Mouse (Mus musculus) urinary bladder, postnatal 10 days (tissue): ENCODE data around the gene Trmt2a.

ENCODE experiments used
- DNase-seq: peaks from one replicate; pipeline ENCODE4 v3.0.0; 2022; ENCODE audit warnings: low spot score

The Trmt2a gene

DNA sequence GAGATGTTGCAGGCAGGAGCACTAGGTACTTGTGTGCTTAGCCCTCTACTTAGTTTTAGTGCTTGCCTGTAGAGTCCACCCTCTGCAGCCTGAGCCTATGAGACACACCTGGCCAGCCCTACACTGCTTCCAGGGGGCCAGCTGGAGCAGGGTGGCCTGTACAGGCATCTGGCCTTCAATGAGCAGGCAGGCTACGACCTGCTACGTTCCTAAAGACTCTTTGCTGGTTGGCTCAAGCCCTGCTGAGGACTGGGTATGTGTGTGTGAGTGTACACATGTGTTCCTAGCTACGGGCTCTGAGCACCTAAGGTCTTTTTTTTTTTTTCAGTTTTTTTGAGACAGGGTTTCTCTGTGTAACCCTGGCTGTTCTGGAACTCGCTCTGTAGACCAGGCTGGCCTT is 17.0 kb upstream of the Trmt2a start:
- DNase-seq: no peak

DNA sequence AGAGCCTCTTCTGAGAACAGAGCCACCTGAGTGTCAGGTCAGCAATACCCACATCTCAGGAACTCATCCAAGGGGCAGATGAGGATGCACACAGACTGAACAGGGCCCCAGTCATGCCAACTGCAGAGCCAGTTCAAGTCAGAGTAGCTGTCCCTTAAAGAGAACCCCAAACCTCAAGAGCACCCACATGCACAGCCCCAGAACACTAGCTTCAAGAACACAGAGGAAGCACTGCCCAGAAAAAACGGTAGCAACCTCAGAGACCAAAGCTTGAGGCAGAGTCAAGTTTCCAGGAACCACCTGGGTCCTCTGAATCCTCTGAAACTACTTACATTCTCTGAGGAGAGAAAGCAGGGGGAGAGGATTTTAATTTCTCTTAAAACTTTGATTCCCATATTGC is 15.0 kb upstream of the Trmt2a start:
- no peak for DNase-seq

DNA sequence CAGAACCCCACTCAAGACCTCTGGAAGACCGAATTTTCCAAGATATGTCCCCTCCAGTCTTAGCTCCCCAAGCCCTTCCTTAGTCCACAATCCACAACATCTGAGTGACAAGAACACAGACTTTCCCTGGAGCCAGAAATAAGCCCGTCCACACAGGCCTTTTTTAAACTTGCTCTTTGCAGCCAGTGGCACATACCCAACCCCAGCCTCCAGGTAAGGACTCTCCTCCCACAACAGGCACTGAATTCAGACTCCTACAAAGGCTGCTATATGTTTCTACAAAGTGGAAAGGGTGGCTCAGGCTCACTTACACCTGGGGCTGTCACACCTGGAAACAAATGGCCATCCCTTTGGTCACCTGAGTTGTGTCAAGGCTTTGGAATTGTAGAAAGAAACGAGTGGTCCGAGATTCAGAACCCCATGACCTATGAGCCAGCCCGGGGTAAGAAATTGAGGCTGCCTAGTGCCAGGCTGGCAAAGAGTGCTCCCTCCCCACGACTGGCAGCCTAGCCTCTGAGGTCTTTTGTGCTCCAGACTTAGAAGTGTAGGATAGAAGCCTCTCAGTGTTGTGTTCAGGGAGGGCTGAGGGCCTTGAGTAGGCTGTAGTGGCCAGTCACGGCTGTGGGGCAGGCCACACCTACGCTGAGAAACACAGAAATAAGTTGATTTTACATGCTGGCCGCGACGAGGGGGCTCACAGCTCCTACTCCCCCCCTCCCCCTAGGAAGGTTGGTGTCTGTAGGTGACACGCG is 14.4 kb upstream of the Trmt2a start:
- DNase-seq: no peak

DNA sequence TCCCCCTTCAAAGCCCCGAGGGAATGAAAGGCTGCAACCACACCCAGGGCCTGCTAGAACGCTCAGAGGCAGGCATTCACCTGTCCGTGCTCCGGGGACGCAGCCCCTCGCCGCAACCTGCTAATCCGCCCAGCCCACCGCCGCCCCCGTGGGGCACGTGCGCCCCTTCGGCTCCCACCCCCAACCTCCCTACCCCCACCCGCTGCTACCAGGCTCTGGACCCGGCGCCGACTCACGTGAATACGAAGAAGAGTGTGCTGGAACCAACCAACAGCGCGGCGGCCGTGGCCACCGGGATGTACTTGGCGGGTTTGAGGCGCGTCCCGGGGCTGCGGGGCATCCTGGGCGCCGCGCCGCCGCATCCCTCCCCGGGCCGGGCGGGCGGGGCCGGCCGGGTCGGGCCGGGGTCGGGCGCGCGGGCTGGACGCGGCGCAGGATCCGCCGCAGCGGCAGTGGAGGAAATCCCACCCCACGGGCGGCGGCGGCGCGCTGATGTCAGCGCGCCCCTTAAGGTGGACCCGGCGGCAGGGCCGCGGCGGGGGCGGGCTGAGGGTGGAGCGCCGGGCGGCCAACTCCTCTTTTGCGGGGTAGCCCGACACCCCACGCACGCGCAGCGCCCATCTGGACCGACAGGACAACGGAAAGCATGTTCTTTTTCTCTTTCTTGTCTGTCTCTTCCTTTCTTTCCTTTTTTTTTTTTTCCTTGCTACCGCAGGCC is 13.6 kb upstream of the Trmt2a start, which contains the start of gene Zdhhc8:
TSS of gene Zdhhc8 (minus strand) at position 466 of the 718 bp plus-strand sequence.
- DNase-seq: no peak

DNA sequence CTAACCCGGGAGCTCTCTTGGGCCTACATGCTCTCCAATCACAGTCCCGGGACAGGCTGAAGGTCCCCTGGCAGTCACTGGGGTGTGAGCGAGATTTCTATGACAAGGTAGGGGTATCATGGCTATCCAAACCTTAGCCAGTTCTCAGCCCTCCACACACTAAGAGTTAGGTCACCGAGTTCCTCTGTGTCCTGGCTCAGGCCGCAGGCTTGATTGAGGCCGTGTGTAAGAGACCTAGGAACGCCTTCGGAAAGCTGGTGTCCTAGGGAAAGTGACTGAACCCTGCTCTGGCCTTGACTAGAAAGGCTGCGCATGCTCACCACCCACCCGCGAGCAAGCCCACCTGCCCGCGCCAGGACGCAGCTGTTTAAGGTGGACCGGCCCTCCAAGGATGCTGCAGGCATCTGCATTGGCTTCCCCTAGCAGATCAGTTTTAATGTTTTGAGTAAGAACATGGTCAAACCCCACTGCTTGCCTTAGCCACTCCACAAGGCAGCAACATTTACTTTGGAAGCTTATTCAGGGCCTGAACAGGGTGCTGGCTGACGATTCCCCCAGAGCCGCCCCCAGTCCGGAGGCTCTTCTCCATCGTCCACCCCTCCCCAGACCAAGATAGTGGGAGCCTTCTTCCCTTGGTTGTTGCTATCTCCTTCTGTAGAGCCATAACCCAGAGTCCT is 13.0 kb upstream of the Trmt2a start:
- DNase-seq: no peak

DNA sequence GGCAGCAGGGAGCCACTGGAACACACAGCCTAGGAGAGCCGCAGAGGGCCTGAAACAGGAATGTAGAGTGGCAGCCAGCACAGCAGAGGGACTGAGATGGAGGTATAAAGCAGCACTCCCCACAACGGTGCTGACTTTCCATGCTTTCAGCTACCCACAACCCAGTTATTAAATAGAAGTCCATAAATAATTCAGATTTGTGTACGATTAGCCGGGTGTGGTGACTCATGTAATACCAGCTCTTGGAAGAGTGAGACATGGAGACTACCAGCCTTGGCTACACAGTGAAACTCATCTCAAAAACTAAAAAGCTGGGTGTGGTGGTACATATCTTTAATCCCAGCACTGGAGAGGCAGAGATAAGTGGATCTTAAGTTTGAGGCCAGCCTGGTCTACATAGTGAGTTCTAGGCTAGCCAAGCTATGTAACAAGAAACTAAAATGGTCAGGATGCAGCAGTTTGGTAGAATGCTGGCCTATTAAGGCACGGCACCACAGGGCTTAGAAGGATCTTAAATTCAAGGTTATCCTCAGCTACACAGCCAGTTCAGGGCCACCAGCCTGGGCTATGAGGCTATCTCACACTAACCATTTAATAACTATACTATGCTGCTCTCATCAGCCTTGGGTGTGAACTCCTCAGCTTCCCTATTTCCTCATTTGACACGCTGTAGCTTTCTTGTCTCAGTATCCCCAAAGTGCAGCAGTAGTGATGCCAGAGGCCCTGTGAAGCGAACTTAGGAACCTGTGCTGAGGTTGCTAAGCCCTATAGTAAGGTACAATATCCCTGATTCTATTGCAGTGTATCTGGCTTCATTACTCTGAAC is 11.6 kb upstream of the Trmt2a start:
- no peak for DNase-seq

DNA sequence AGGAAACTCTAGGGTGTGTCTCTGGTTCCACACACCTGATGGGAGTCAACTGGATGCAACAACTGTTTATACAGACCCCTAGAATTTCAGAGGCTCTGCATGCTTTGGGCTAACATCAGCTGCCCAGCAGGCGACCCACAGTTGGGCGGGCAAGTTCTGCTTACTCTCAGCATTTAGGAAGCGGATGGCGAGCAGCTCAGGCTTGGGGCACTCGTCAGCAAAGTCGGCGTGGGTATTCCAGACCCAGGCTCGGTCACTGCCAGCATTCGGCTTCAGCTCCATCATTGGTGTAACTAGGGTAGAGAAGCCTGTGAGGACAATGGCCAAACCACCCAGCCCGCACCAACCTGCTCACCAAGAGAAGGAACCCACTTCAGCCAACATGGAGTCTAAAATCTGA is 6.9 kb upstream of the Trmt2a start:
- DNase-seq: no peak

DNA sequence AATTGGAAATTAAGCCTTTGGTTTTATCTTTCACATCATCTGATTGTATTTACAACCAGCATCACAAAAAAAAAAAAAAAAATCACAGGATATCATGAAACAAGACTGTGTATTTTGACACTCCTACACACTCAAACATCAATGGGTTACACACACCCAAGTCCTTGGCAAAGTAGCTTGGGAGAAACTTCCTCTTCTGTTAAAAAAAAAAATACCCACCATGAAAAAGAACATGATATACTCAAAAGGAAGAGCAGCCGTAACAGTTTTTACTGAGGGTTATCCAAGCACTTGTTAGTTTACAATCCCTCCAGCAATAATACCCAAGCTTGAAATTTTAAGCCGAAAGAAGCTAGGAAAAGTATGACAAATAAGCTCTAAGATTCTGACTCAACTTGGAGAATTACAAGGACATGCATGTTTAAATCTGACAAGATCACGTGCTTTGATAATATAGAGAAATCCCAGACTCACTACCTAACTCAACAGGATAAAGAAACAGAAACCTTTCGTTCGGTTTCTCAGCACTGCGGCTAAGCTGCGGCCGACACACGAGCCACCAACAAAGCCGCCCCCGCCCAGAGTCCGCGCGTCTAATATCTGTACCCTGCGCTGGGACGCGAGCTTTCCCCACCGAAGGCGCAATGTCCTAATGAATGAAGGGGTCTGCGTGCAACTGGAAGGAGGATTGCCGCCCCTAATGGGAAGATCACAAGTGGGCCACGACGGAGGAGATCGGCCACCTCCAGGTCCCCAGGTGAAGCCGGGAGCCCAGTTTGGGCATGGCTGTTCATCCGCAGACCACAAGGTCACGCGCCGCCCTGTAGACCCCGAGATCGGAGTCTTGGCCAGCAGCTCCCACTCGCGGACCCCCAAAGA is 719 bp upstream of the Trmt2a start:
- no peak for DNase-seq

DNA sequence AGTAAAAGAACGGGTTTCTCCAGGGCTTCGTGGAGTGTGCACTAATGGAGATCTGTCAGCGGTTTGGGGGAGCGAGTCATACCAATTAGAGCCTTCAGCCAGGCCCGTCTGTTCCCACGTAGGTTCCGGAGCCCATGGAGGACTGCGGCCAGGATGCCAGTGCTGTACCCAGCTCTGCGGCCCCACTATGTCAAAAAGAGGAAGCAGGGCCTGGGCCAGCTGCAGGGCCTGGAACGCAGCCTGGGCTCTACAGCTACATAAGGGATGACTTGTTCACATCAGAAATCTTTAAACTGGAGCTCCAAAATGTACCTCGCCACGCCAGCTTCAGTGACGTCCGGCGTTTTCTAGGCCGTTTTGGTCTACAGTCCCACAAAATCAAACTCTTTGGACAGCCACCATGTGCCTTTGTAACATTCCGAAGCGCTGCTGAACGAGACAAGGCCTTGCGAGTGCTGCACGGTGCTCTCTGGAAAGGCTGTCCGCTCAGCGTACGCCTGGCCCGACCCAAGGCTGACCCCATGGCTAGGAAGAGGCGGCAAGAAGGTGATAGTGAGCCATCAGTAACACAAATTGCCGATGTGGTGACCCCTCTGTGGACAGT is 987 bp downstream of the Trmt2a start:
- no peak for DNase-seq

DNA sequence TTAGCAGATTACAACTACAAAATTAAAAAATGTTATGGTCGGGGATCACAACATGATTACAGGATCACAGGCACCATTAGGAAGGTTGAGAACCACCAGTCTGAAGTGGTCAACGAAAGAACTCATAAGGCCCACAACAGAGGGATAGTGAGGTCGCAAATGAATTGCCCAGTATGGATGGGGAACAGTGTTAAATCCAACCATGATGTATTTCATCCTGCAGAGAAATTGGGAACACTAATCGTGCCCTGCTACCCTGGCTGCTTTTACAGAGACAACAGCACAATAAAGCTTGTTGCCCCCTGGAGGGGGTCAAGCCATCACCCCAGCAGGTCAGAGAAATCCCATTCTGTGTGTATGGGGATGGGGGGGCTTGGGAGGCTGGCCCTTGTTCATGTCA is 1.8 kb downstream of the Trmt2a start:
- DNase-seq: no peak

DNA sequence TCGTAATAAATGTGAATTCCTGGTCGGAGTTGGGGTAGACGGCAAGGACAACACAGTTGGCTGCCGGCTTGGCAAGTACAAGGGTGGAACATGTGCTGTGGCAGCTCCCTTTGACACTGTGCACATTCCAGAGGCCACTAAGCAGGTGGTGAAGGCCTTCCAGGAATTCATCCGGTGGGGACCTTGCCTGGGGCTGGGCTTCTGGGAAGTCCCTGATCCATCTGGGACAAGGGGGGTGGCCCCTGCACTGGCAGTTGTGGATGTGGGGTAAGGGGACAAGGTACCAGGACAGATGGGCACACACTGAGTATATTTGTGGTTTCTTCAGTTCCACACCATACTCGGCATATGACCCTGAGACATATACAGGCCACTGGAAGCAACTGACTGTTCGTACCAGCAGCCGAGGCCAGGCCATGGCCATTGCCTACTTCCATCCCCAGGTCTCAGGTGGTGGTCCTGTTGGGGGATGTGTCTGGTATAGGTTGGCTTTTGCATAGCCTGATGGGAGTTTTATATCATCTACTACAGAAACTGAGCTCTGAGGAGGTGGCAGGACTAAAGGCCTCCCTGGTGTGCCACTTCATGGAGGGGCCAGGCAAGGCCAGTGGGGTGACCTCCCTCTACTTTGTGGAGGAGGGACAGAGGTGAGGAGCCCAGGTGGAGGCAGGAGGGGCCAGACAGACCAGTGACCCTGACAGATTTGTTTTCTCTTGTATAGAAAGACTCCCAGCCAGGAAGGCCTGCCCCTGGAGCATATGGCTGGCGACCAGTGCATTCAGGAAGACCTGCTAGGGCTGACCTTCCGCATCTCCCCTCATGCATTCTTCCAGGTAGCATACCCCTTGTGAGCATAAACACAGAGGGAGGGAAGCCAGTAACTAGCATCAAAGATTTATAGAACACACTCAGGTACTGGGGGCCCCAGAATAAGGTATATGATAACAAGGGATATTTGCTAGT is 2.6 kb downstream of the Trmt2a start:
- DNase-seq: no peak

DNA sequence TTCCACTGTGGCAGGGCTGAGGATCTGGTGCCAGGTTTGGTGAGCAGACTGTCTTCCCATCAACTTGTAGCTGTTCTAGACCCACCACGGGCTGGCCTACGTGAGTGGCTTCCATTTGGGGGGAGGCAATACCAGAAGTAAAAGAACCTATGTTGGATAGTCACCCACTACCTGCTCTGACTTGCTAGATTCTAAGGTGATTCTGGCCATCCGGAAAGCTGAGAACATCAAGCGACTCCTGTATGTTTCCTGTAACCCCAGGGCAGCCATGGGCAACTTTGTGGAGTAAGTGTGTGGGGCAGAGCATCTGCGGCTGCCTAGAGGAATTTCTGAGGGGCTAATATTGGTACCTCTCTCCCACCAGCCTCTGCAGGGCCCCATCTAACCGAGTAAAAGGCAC is 4.3 kb downstream of the Trmt2a start:
- no peak for DNase-seq

DNA sequence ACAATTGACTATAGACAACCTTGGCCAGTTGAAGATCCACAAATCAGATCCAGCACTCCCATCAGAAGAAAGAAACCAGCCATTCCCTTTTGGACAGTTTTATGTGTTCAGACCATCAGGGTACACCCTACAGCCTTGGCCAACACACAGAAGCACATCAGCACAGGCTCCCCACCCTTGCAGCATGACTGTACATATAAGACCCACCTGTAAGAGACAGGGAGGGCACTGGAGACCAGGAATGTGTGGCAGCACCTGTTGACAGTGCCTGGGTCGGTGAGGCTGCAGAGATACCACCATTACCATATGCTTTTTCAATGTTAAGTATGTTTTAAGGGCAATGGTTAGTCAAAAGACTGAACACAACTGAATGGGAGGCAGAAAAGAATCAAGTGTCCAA is 5.4 kb downstream of the Trmt2a start:
- DNase-seq: no peak

DNA sequence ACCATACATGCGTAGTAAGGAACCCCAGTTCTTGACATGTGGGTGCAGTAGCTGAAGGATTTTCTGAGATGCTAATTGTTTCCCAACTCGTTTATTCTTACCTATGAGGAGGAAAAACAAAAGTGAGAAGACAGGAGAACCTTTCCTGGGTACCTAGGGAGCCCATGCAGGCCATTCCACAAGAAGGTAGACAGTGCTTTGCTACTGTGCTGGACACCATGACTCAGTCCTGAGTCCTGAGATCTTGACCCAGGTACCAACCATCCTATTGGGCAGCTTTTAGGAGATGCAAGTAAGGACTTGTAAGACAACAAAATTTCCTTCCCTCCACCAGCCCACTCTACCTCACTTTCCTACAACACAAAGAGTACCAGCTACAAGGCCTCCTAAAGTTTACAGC is 9.7 kb downstream of the Trmt2a start, which contains the start of gene Gm49776:
TSS of gene Gm49776 (minus strand) at position 101 of the 400 bp plus-strand sequence.
- DNase-seq: no peak

DNA sequence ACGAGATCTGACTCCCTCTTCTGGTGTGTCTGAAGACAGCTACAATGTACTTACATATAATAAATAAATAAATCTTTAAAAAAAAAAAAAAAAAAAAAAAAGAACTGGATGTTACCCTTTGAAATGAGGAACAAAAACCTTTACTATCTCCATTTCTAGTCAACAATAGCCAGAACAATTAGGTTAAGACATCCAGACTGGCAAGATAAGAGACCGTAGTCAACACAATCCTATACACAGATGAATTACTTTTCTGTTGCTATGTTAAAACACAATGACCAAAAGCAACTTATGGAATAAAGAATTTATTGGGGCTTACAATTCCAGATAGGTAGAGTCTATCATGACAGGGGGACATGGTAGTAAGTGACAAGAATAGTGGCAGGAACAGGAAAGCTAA is 16.5 kb downstream of the Trmt2a start:
- no peak for DNase-seq

DNA sequence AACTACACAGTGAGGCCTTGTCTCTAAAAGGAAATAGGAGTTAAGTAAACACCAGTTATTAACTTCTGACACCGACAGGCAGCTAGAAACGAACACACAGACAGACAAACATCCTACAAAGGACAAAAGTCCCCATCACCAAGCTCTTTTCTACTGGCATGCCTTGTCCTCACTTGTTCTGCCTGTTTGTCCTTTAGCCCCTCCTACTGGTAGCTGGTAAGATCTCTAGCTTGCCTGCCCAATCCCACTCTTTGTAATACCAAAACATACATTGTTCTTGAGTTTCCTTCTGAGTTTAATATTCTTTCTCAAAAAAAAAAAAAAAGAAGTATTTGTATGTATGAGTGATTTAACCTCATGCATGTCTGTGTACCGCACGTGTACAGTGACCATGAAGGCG is 19.7 kb downstream of the Trmt2a start:
- no peak for DNase-seq

DNA sequence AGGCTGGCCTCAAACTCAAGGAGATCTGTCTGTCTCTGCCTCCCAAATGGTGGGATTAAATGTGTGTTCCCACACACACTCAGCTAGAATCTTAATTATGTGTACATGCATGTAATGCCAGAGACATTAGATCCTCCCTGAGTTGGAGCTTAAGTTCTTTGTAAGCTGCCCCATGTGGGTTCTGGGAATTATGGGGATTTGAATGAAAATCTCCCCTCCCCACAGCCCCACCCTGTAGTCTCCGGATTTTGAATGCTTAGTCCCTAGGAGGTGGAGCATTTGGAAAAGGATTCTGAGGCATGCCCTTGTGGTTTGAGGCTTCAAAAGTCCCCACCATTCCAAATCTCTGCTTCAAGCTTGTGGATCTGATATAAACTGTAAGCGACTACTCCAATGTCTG is 26.7 kb downstream of the Trmt2a start:
- DNase-seq: no peak

DNA sequence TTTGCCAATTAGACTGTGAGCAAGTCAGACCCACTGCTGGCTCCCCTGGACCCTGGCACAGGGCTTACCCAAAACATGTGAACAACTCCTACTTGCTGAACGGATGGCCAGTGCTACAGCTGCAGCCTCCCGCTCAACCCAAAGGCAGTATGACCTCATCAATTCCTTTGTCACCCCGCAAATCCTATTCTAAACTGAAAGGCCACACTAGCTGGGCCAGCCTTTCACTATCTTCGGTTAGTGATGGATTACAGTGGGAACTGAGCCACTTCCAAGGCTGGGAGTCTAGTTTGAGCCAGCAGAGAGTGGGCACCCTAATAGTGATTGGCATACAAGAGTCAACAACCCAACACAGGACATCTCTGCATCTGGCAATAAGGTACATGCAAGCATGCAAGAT is 39.7 kb downstream of the Trmt2a start:
- DNase-seq: no peak

DNA sequence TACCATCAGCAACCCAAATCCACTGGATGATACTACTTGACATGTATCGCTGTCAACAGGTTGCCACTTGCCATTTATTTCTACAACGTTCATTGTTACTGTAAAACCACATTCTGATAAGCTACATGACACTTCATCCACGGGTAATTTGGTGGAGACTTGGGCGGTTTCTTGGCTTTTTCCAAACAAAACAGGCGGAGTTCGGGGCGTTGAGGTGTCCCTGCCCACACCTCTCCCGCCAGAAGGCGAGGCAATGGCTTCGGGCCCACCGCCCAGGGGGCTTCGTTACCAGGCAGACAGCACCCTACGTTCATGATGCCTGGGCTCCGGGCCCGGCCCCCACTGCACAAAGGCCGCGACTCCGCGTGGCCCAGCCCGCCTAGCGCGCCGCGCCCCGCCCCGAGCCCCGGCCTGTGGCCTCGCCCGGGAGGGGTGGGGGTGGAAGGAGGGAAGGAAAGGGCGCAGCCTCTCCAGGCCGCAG is 40.1 kb downstream of the Trmt2a start:
- peak; percentile 27 for DNase-seq
